Mouse (Mus musculus): ENCODE data around the gene Arfgef2. TPM values are rescaled to one million over a fixed set of nuclear protein-coding genes. Genes with fewer than 3 reads are reported as not detected.
A peak's percentile ranks its signal among the peaks of the same experiment; 100 is the strongest.

Gene Arfgef2
- polyA plus RNA-seq, 1 experiment, result 24.9 TPM

- Histone ChIP-seq H3K27ac (ENCODE audit: insufficient read depth, low read length) (no peak overlapping the region), H3K4me3 (ENCODE audit: insufficient read depth, low read length) (no peak overlapping the region), H3K4me1 (ENCODE audit: control insufficient read depth, insufficient read depth, low read length) (no peaks in the 10 kb centered on the region)
- peak; percentile 20; the same call in 1 of the 2 replicates for TF ChIP-seq CTCF (IDR thresholded peaks at IDR 0.05; ENCODE audit: borderline replicate concordance, insufficient read depth, low read length)
- no peak for TF ChIP-seq POLR2A (IDR thresholded peaks at IDR 0.05; ENCODE audit: low read depth, low read length)
Measured at GRCm38 (mm10) chr2:166852270-166852669, 46.9 kb downstream of the Arfgef2 start.

GRCm38 (mm10) chr2:166855771-166856170, 50.4 kb downstream of the Arfgef2 start:
- Histone ChIP-seq H3K4me1 (ENCODE audit: control insufficient read depth, insufficient read depth, low read length) (no peaks in the 10 kb centered on the region), H3K4me3 (ENCODE audit: insufficient read depth, low read length) (no peak overlapping the region), H3K27ac (ENCODE audit: insufficient read depth, low read length) (no peak overlapping the region)
- TF ChIP-seq POLR2A (IDR thresholded peaks at IDR 0.05; ENCODE audit: low read depth, low read length) (no peak), CTCF (IDR thresholded peaks at IDR 0.05; ENCODE audit: borderline replicate concordance, insufficient read depth, low read length) (no peak)

GRCm38 (mm10) chr2:166856366-166856765, 51.0 kb downstream of the Arfgef2 start:
- no peak overlapping the region for H3K27ac ChIP-seq (ENCODE audit: insufficient read depth, low read length)
- no peaks in the 10 kb centered on the region for H3K4me1 ChIP-seq (ENCODE audit: control insufficient read depth, insufficient read depth, low read length)
- TF ChIP-seq CTCF (IDR thresholded peaks at IDR 0.05; ENCODE audit: borderline replicate concordance, insufficient read depth, low read length) (no peak), POLR2A (IDR thresholded peaks at IDR 0.05; ENCODE audit: low read depth, low read length) (no peak)
- H3K4me3 ChIP-seq (ENCODE audit: insufficient read depth, low read length), result no peak overlapping the region

- no peak overlapping the region for H3K27ac ChIP-seq (ENCODE audit: insufficient read depth, low read length)
- no peaks in the 10 kb centered on the region for H3K4me1 ChIP-seq (ENCODE audit: control insufficient read depth, insufficient read depth, low read length)
- H3K4me3 ChIP-seq (ENCODE audit: insufficient read depth, low read length), result no peak overlapping the region
- no peak for TF ChIP-seq CTCF (IDR thresholded peaks at IDR 0.05; ENCODE audit: borderline replicate concordance, insufficient read depth, low read length)
- no peak for TF ChIP-seq POLR2A (IDR thresholded peaks at IDR 0.05; ENCODE audit: low read depth, low read length)
Measured at GRCm38 (mm10) chr2:166857118-166857517, 51.7 kb downstream of the Arfgef2 start.

- H3K4me1 ChIP-seq (ENCODE audit: control insufficient read depth, insufficient read depth, low read length), result no peaks in the 10 kb centered on the region
- TF ChIP-seq CTCF (IDR thresholded peaks at IDR 0.05; ENCODE audit: borderline replicate concordance, insufficient read depth, low read length), result no peak
- no peak for TF ChIP-seq POLR2A (IDR thresholded peaks at IDR 0.05; ENCODE audit: low read depth, low read length)
- H3K27ac ChIP-seq (ENCODE audit: insufficient read depth, low read length), result no peak overlapping the region
Measured at GRCm38 (mm10) chr2:166859214-166859613, 53.8 kb downstream of the Arfgef2 start.

GRCm38 (mm10) chr2:166862505-166862904, 57.1 kb downstream of the Arfgef2 start:
- Histone ChIP-seq H3K4me3 (ENCODE audit: insufficient read depth, low read length) (no peak overlapping the region), H3K27ac (ENCODE audit: insufficient read depth, low read length) (no peak overlapping the region), H3K4me1 (ENCODE audit: control insufficient read depth, insufficient read depth, low read length) (no peaks in the 10 kb centered on the region)
- TF ChIP-seq CTCF (IDR thresholded peaks at IDR 0.05; ENCODE audit: borderline replicate concordance, insufficient read depth, low read length), result no peak
- no peak for TF ChIP-seq POLR2A (IDR thresholded peaks at IDR 0.05; ENCODE audit: low read depth, low read length)

More at GRCm38 (mm10) chr2:166859214-166859613, 53.8 kb downstream of the Arfgef2 start:
- no peak overlapping the region for H3K4me3 ChIP-seq (ENCODE audit: insufficient read depth, low read length)

- Histone ChIP-seq H3K4me1 (ENCODE audit: control insufficient read depth, insufficient read depth, low read length) (no peaks in the 10 kb centered on the region), H3K4me3 (ENCODE audit: insufficient read depth, low read length) (no peak overlapping the region), H3K27ac (ENCODE audit: insufficient read depth, low read length) (no peak overlapping the region)
- TF ChIP-seq CTCF (IDR thresholded peaks at IDR 0.05; ENCODE audit: borderline replicate concordance, insufficient read depth, low read length) (no peak), POLR2A (IDR thresholded peaks at IDR 0.05; ENCODE audit: low read depth, low read length) (no peak)
Measured at GRCm38 (mm10) chr2:166865476-166865875, 60.1 kb downstream of the Arfgef2 start.

GRCm38 (mm10) chr2:166870271-166870865, 65.0 kb downstream of the Arfgef2 start:
- H3K4me1 ChIP-seq (ENCODE audit: control insufficient read depth, insufficient read depth, low read length), result no peaks in the 10 kb centered on the region
- H3K4me3 ChIP-seq (ENCODE audit: insufficient read depth, low read length), result no peak overlapping the region
- TF ChIP-seq POLR2A (IDR thresholded peaks at IDR 0.05; ENCODE audit: low read depth, low read length) (no peak), CTCF (IDR thresholded peaks at IDR 0.05; ENCODE audit: borderline replicate concordance, insufficient read depth, low read length) (no peak)
- no peak overlapping the region for H3K27ac ChIP-seq (ENCODE audit: insufficient read depth, low read length)

GRCm38 (mm10) chr2:166870899-166871298, 65.5 kb downstream of the Arfgef2 start:
- no peak for TF ChIP-seq POLR2A (IDR thresholded peaks at IDR 0.05; ENCODE audit: low read depth, low read length)
- TF ChIP-seq CTCF (IDR thresholded peaks at IDR 0.05; ENCODE audit: borderline replicate concordance, insufficient read depth, low read length), result no peak
- Histone ChIP-seq H3K4me1 (ENCODE audit: control insufficient read depth, insufficient read depth, low read length) (no peaks in the 10 kb centered on the region), H3K27ac (ENCODE audit: insufficient read depth, low read length) (no peak overlapping the region), H3K4me3 (ENCODE audit: insufficient read depth, low read length) (no peak overlapping the region)

GRCm38 (mm10) chr2:166874675-166875280, 69.4 kb downstream of the Arfgef2 start:
- TF ChIP-seq CTCF (IDR thresholded peaks at IDR 0.05; ENCODE audit: borderline replicate concordance, insufficient read depth, low read length), result no peak
- TF ChIP-seq POLR2A (IDR thresholded peaks at IDR 0.05; ENCODE audit: low read depth, low read length), result no peak
- Histone ChIP-seq H3K4me1 (ENCODE audit: control insufficient read depth, insufficient read depth, low read length) (no peaks in the 10 kb centered on the region), H3K4me3 (ENCODE audit: insufficient read depth, low read length) (no peak overlapping the region), H3K27ac (ENCODE audit: insufficient read depth, low read length) (no peak overlapping the region)

Measured in embryonic fibroblast, embryonic 13.5 days (primary cell).